Mouse (Mus musculus) spleen, postnatal 14 days (tissue): Measurements from ENCODE around the gene Cop1.

ENCODE experiments used
- DNase-seq, 2 experiments: peaks; one replicate each; pipeline ENCODE4 v3.0.0; 2021 to 2022; ENCODE audit warnings: low spot score in 2 of 2

Cop1 gene

DNA sequence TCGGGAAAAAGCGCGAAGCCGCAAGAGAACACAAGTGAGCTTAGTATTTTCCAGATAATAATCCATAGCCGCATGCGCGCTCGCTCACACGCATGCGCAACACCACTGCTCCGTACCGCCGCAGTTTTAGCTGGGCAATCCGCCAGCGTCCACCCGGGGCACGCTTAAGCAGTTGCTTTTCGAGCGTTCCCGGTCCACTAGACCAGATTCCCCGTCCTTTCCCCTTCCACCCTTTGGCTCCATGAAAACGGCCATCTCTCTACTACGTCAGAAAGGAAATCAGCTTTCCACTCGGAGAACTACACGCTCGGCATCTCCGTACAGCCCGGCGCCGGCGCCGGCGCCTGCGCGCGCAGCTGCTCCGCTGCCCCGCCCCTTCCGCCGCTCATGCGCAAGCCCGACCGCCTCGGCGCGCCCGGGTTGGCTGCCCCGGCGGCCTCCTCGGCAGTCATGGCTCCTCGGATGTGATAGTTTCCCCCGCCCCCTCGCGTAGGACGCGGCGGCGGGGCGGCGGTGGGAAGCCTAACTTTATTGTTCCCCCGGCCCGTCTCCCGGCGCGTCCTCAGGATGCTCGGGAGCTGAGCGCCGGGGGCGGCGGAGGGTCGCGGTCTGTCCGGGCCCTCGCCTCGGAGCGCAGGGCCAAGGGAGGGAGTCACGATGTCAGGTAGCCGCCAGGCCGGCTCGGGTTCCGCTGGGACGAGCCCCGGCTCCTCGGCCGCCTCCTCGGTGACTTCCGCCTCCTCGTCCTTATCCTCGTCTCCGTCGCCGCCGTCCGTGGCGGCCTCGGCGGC is at the start of gene Cop1:
Gene Cop1, plus strand, starts transcription at position 540 of the 791 bp plus-strand sequence.
- DNase-seq, result peak; percentile 80 to 88

DNA sequence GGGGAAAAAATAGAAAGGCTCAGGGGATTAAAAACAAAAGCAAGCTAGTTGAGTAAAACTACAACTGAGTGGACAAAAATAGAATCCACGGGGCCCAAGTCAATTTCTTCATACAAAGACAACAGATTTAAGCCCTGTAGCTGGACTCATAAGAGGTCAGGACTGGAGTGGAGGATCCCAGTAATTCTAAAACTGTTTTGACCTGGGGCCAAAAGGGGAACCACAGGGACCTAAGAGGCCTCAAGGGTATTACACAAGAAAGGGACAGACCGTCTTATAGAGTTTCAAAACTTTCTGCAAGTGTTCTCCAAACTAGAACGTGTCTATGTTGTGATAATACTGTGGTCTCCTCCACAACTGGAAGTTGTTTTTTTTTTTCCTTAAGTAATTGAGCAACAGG is 45.4 kb upstream of the Cop1 start:
- no peak for DNase-seq

DNA sequence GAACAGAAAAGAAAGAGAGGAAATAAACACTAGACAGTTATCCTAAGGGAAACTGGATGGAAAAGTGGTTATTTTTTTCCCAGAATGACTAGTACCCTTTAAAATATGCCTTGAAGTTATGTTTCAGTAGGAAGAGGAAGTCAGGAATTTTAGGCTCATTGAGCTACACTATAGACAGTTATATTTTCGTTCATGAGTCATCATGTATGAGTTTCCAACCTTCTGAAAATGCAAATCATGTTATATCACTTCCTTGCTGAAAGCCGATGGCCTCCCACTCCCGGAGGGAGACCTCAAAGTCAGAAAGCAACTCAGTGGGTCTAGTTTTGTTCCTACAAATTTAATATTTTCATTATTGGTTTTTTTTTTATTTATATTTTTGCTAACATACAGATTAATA is 33.5 kb upstream of the Cop1 start:
- no peak for DNase-seq

DNA sequence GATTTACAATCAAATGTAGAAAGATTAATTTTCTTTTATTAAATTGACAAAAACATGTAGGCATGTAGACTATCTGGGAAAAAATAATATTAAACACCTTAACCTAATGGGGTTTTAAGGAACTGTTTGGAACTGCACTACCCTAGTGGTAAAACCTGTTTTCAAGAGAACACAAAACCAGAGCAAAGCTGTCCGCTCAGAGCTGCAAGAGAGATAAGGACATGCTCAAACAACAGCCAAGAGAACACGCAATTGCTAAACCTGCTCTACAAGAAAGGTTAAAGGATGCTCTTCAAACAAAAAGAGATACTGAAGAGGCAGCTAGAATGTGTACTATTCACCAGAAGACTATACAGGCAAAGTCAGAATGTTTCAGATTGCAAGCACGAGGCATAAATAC is 32.5 kb upstream of the Cop1 start:
- no peak for DNase-seq

DNA sequence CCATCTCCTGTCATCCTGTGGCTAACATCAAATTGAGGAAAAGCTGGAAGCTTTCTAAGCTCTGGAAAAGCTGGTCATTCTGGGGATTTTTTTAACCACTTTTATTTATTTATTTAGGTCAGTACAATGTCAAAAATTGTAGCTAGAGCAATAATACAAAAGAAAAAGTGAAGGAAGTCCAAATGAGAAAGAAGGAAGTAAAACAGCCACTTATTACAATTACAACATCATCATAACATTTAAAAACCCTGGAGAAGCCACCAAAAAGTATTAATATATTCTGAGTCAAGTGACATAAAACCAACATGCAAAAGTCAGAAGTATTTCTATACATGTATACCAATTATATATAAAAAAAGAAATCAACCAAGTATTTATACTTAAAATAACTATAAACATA is 30.9 kb upstream of the Cop1 start:
- DNase-seq, result no peak

DNA sequence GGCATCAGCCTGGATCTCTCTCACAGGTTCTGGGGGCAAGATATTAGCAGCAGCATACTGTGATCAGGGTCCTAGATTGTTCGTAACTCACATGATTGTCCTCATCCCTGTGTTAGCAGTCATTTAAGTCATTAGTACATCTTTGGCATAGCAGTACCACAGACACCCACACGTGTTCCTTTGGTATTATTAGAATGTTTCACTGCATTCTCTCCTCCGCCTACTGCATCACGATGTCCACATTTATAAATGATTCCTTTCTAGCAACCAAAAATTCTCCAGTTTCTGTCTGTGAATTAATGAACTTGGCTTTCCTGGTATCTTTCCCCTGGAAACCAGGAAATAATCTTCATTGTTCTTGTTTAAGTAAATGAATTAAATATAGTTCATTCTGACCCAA is 20.4 kb upstream of the Cop1 start:
- no peak for DNase-seq

DNA sequence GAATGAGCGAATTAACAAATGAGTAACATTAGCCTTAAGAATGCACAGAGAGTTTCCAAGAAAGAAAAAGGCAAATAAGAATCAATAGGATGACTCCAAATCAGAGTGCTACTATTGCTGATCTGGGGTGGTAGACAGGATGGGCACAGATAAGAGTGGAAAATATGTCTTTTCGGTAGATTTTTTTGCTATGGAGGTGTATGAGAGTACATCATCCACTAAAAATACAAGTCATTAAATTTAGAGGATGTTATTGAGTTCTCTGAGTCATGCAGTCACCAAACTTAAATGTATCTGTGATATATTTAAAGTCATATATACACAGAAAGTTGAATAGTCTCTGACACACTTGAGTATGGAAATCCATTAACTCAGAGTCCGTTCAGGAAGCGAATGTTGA is 14.7 kb upstream of the Cop1 start:
- no peak for DNase-seq

DNA sequence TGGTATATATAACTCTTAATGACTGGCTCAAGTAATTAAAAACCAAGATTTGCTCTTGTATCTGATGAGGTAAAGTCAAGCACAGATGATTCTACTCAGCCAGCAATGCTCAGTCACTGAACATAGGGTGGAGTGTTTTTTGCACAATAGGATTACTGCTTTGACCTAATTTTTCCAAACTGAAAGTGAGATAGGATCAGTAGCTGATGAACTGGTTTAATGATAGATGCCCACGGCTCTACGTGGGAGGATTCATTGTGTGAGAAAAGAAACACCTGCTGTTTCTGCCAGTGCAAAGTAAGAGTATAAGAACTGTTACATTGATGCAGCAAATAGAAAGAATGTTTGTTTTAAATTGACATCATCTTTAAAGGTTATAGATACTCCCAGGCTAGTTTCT is 10.1 kb upstream of the Cop1 start:
- DNase-seq, result no peak

DNA sequence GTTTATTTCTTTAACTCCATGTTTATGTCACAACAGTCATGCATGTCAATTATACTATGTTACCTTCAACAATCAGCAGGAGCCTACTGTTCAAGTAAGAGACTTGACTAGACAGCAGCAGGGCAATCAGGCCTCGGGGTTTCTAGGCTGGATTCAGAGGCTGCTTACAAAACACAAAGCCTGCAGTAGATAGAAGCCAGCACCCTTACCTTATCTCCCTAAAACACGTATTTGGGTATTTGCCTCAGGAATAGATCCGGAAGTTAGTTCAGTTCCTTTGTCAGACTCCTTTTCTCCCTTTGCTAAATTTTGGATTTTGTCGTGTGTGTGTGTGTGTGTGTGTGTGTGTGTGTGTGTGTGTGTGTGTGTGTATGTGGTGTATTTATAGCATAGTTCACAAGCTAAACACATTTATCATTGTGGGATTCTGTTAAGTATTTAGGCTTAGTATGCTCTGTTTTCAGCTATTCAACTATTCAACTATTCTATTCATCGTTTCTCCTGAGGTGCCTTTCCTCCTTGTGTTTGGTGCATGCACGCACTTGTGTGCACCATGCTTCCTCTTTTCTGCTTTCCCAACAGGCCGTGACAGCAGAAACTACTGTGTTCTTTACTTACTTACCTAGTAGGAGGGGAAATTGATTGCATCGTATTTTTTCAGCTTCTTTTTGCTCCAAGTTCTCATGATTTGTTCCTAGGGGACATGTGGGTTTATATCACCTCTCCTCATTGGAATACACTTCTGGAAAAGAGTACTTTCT is 6.9 kb upstream of the Cop1 start:
- no peak for DNase-seq

DNA sequence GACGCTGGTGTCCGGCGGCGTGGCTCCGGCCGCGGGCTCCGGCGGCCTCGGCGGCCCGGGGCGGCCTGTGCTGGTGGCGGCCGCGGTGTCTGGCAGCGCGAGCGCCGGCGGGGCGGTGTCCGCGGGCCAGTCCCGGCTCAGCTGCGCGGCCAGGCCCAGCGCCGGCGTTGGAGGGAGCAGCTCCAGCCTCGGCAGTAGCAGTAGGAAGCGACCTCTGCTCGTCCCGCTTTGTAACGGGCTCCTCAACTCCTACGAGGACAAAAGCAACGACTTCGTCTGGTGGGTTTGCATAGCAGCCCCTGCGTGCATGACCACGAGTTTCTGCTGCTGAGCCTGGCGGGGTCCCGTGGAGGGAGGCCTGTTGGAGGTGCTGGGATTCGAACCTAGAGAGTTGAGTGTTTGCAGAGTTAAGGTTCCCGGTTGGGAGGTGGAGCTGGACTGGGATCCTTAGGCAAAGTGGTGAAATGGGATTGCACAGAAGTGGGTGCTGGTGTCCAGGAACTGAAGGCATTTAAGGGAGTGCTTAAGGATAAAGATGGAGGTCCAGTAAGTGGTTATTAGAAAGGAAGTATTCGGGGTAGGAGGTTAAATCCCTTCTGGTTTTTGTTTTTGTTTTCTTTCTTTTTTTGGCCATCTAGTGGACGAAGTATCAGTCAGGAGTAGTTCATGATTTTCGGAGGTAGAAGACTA is 597 bp downstream of the Cop1 start:
- peak in 1 of 2 experiments; percentile 40 for DNase-seq

DNA sequence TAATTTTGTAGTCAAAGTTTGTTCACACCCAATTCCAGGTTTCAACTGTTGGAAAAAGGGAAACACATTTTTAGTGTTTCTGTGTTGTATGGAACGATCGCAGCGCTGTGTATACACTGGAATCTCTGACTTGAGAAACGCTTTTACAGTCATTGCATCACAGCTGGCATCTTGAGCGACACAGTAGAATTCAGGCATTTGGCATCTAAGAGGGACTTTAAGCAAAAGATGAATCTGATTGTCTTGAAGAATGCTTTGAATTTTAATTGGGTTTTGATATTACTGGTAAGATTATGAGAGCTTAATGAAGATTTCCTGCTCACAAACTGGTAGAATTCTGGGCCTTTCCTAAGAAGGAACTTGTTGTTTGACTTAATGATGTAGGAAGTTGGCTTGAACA is 1.3 kb downstream of the Cop1 start:
- DNase-seq, result no peak

DNA sequence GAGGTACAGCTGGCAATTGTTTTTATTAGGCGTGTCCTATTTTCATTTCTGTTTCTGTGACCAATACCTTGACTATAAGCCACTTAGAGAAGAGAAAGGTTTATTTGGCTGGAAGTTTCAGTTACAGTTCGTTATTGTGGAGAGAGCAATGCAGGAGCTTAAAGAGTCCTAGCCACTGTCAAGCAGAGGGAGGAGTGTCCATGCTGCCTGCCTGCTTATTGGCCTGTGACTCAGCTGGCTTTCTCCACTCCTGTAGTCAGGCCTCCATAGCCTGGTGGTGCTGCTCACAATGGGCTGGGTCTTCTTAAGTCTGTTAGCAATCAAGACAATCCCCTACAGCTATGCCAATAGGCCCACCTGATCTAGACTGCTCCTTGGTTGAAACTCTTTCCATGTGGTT is 2.4 kb downstream of the Cop1 start:
- DNase-seq, result no peak

DNA sequence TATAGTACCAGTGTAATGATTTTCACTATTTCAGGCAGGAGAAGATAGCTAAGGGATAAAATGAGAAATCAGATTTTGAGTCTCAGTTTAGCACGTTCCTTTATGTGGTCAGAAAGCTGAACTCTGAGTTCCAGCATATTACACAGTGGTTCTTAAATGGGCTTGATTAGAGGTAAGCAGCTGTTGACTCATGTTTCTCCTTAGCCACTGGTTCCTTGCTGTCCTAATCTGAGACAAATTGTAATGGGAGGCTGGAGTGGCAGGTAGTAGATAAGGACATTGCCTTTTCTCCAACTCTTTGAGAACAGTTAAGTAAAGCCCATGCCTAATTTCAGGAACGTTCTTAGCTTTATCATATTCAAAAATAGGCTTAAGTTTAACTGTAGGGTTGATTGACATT is 3.6 kb downstream of the Cop1 start:
- no peak for DNase-seq

DNA sequence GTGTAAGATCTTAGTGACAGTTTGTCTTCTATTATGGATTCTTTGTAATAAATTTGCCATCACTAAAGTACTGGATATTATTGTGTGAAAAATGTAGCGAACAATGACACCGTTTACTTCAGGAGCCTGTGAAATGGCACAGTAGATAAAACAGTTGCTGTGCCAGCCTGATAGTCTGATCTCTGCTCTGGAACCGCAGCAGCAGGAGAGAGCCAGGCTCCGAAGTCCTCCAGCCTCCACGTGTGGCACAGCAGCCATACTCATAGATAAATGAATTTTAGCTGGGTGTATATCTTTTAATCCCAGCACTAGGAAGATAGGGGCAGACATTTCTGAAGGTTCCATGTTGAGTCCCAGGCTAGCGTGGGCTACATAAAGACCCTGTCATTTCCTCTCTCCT is 6.0 kb downstream of the Cop1 start:
- no peak for DNase-seq

DNA sequence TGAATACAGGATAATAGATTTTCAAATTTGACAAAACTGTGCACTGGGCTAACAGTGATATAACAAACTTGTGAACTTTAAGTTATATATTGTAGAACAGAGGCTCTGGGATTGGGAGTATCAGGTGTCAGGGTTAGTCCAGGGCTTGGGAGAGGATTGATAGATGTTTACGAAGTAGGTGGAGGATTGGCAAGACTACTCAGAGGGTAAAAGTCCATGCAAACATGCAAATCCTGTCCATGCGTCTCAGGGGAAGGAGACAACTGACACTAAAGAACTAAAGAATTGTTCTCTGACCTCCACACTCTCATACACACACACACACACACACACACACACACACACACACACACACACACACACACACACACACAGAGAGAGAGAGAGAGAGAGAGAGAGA is 18.2 kb downstream of the Cop1 start:
- DNase-seq, result no peak

DNA sequence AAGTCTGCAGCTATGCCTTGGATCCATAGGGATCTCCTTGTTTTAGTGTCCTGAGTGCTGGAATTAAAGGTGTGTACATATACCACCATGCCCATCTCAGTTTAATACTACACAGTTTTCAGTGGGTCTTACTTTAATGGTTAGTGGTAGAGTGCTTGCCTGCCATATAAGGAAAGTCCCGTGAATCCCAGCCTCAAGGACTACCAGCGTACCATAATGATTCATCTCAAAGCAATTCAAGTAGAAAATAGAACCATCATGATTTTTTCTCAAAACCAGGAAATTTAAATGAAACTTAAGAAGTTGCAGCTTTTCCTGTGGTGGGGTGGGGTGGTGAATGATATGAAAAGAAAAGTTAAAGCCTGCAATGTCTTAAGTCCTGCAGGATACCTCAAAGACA is 21.0 kb downstream of the Cop1 start:
- no peak for DNase-seq

DNA sequence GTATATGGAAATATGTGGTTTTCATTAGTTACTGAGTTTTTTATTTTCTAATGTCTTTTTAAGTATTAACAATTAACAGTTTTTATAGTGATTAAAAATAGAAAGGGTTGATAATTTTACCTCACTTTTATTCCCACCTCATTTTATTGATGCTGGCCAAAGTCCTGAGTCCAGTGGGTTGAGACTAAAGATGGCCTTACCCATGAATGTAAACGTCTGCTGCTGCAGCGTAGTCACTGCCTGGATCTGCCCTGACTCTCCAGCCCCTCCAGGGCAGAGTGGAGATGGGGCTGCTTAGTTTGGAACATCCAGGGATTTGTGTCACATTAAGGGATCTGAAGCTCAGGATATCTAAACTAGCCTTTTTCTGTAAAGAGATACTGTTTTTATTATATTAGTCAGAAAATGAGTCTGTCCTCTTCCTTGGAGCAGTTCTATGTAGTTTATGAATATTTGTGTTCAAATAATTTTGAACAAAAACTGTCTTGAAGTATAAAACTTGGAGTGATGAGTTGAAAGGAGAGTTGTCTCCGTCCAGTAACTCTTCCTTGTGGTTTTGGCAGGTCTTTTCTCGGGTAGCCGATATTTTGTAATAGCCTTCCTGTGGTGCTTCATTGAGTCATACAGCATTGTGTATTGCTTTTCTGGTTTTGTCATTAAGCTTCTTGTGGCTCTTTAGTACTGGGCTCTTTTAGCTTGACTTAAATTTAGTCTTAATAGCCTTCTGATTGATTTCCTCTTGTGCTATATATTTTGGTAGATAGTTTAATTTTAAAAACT is 23.0 kb downstream of the Cop1 start:
- DNase-seq, result no peak

DNA sequence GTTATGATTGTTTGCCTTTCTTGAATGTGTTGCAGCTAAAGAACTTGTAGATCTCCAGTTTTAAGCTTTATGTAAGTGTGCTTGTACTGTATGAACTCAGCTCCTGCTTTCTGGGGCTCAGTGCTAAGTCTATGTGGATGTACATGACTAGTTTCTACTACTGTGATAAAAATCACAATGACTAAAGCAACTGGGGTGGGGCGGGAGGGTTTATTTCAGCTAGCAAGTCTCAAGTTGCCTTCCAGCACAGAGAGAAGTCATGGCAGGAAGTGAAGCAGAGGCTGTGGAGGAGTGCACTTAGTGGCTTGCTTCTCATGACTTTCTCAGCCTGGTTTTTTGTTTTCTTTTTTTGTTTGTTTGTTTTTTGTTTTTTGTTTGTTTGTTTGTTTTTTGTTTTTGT is 24.4 kb downstream of the Cop1 start:
- DNase-seq, result no peak

DNA sequence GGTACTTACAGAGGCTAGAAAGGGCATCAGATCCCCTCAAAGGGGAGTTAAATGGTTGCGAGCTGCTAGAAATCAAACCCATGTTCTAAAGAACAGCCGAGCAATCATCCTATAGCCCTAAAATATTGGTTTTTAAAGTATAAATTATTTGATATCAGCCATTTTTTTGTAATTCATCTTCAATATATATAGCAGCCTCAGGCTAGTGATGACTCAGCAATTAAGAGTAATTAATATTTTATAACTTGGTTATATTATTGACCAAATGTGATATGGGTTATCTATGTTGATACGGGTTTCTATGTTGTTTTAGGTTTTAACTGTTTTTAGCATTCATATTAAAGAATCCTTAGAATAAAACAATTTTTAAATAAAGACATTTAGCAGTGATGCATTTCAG is 31.7 kb downstream of the Cop1 start:
- DNase-seq, result no peak

DNA sequence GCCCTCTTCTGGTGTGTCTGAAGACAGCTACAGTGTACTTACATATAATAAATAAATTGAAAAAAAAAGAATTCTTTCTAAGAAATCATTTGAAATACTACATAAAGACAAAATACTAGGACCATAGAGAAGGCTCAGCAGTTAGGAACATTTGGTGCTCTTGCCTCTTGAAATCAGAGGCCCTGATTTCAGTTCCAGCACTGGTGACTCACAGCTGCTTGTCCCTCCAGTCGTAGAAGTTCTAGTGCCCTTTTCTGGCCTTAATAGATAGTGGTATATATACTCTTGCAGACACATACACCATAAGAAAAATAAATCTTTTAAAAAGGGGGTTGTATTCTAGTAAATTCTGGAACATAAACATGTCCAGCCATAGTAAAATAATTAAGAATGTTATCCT is 48.0 kb downstream of the Cop1 start:
- DNase-seq, result no peak

DNA sequence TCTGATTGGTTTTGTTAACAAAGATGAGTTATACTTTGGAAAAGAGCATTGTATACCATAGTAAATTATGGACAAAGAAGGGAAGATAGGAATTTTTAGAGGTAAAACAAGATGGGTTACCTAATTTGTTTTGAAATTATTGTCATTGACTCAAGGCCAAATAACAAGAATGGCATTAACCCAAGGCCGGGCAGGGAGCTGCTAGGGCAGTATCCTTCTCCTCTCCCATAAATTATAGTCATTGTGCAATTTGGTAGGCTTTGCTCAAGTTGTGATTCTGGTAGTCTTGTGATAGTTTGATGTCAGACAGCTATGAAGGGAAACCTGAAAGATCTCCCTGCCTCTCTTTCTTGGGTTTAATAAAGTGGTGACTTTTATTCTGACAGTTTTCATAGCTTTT is 49.7 kb downstream of the Cop1 start:
- DNase-seq, result no peak

DNA sequence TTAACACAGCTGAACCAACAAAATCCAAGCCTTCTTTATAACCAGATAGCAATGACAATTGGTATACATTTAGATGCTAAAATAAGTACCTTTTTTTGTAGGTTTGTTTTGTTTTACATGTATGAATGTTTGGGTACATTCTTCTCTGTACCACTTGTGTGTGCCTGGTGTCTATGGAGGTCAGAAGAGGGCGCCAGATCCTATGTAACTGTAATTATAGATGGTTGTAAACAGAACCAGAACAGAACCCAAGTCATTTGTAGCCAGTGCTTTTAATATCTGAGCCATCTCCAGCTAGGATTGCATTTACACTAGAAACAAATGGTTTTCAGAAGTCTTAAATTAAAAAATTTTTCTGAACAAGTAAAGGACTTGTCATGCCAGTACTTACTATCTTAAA is 54.7 kb downstream of the Cop1 start:
- no peak for DNase-seq
